Mouse (Mus musculus) gastrocnemius, postnatal 14 days (tissue): Measurements from ENCODE around the gene Pdk1. TPM values are rescaled to one million over a fixed set of nuclear protein-coding genes. Genes with fewer than 3 reads are reported as not detected.
A peak's percentile ranks its signal among the peaks of the same experiment; 100 is the strongest.
"Not testable (repeated sequence)": the region's sequence is repeated elsewhere in the genome, so short reads cannot be mapped to it uniquely, and the experiment has no call there.

ENCODE experiments used
- DNase-seq: peaks from one replicate; pipeline ENCODE4 v3.0.0; 2021; ENCODE audit warnings: mixed read lengths
- intact Hi-C: fragments of 180-260 bp; cut with DNase I; formaldehyde crosslinking; loops from one replicate; pipeline ENCODE4 v1.15.1; 2025; ENCODE audit warnings: low total_unique reads
- long read RNA-seq, 2 experiments: library from polyadenylated mRNA; stranded (forward); transcript quantifications; one replicate each; pipeline ENCODE4 v2.0.0; 2021
- total RNA-seq, 2 experiments: library from RNA; stranded (reverse); gene quantifications; 2 replicates each; pipeline ENCODE4 v1.2.3; 2021

The Pdk1 gene
- 10 to 100 TPM; 54.5 to 55.7 TPM for total RNA-seq
- long read RNA-seq, experiment 1, full-length matches to known transcripts = 13 of 22 reads
- long read RNA-seq, experiment 1, partial matches to known transcripts = 1 of 22 reads
- long read RNA-seq, experiment 1, other reads (novel, unspliced or antisense) = 8 of 22 reads
- long read RNA-seq, experiment 2, full-length matches to known transcripts = 37 of 50 reads
- long read RNA-seq, experiment 2, partial matches to known transcripts = 5 of 50 reads
- long read RNA-seq, experiment 2, other reads (novel, unspliced or antisense) = 8 of 50 reads

DNA sequence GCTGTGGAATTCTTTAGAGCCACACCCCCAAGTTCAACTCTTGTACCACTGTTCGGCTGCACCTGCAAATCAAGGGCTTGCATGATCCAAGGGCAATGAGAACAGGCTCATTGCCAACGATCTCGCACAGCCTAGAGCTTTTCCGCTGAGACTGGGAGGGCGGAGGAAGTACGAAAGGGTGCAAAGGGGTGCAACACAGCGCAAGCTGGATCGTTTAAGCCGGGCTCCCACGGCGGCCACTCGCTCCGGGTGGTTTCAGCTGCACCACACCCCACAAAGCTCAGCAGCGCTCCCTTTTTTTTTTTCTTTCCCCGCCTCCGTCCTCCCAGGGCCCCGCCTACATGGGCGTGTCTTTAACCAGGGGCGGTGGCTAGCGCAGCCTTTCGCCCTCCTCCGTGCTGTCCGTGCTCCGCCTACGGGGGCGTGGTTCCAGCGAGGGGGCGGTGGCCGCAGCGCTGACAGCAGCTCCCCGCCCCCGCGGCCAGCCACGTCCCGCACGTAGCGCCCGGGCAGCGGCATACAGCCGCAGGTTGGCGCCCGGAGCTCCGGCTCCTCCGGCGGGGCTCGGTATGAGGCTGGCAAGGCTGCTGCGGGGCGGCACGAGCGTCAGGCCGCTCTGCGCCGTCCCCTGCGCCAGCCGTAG, at the start of gene Pdk1:
Gene Pdk1 (plus strand): TSS at position 424 of the 643 bp plus-strand sequence.
- peak; percentile 100 for DNase-seq
- intact Hi-C loops = no loop called here

DNA sequence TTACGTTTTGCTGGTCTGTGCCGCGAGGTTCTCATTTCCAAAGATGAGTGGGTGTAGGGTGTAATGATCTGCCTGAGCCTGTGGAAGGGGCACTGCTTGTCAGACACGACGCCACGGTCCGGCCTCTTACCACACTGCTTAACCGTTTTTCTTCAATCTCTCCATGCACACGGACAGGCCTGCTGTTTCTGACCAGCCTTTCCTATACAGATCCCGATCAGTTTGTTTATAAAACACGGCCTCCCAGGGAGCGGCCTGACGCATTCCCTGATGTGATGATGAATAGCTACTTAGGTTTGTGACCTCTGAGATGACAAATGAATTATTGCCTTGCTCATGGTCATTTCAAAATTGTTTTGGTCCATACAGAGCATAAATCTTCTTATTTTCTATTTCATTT, 48.9 kb upstream of the Pdk1 start:
- intact Hi-C loops = no loop called here
- DNase-seq = no peak

DNA sequence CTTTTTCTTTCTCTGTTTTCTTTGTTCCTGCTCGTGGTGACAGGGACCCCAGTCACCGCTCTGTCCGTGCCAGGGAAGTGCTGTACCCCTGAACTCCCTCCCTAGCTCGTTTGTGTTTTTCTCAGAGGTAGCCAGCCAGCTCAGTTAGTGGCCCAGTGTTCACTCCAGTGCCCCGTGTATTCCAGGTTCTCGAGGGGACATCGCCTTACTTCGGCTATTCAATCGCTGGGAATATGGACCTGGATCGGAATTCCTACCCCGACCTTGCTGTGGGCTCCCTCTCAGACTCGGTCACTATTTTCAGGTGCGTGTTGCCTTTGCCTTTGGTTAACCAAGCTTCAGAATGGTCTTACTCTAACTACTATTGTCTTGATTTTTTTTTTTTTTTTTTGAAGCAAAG, 45.3 kb upstream of the Pdk1 start:
- DNase-seq = no peak

DNA sequence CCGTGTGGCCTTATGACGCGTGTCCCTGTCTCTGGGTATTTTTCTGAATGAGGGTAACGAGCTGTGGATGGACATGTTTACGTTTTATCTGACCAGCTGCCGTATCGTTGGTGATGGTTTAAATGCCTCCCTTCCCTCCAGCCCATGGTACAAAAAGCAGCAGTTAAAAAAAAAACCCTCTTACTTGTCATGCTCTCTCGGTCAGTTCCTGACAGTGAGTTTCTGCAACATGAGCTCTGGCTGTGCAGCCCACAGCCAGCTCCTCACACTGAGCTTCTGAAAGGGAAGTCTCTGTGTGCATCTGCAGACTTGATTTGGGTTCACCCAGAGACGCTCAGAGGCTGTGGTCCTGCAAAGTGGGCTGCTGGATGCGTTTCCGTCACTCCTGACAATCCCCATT, 44.1 kb upstream of the Pdk1 start:
- no peak for DNase-seq
- intact Hi-C loops = no loop called here

More for the DNA sequence above, 45.3 kb upstream of the Pdk1 start:
- intact Hi-C loops = no loop called here

DNA sequence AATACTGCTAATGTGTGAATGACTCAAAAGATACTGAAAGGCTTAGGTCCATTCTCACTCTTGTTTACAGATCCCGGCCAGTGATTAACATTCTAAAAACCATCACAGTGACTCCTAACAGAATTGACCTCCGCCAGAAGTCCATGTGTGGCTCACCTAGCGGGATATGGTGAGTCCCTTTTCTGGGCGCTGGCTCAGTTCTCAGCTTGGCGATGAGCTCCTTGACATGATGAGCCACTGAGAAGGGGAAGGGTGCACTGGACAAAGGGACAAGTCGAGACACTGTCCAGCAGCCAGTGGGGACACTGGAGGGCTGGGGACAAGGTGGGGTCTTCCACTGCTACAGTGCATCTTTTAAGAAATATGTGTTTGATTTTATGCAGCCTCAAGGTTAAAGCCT, 39.4 kb upstream of the Pdk1 start:
- intact Hi-C loops = no loop called here
- no peak for DNase-seq

DNA sequence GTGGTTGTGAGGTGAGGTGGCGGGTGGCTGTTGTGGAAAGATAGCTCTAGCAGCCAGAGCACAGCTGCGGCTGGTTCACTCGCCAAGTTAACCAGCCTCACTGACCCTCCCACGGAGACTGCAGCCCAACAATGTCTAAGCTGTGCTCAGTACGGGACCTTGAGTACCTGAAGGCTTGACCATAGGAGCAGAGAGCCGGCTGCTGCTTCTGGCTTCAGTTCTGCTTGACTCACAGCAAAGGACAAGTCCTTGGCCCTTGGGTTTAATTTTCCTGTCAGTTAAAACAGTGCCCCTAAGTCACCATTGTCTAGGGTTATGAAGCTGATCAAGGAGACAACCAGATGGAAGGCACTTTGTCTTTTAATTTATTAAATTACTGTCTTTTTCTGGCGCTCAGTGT, 38.7 kb upstream of the Pdk1 start:
- intact Hi-C loops = no loop called here
- DNase-seq = no peak

DNA sequence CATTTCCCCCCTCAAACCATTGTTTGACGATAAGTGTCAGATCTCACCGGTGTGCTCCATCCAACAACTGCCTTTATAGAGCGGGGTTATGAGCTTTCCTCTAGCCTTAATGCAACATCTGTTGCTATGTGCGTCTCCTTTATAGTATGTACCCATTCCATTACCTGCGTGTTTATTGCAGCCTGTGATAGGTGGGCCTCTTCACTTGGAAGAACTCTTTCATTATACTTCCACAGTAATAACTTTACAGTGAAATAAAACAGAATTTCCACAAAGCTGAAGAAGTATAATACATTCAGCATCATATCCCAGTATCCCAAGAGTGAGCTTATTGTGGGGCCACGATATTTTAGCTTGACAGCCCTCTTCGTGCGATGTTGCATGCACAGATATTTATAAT, 37.5 kb upstream of the Pdk1 start:
- no peak for DNase-seq
- intact Hi-C loops = no loop called here

DNA sequence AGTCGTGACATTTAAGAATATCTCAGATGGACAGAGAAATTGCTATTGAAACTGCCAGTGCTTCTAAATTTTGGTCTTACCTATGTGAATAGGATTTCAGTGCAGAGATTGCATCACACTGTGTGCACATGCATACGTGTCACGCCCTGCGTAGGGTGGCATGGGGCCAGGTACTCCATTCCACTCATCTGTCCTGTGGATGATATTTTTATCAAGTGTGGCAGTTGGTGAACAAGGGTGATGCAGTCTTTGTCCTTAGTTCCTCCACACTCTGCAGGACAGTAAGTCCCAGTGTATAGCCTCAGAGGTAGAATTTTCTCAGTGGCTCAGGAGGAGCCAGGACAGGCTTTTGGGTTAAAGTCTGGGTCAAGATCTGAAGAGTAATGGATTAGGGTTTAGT, 36.8 kb upstream of the Pdk1 start:
- DNase-seq = no peak
- intact Hi-C loops = no loop called here

DNA sequence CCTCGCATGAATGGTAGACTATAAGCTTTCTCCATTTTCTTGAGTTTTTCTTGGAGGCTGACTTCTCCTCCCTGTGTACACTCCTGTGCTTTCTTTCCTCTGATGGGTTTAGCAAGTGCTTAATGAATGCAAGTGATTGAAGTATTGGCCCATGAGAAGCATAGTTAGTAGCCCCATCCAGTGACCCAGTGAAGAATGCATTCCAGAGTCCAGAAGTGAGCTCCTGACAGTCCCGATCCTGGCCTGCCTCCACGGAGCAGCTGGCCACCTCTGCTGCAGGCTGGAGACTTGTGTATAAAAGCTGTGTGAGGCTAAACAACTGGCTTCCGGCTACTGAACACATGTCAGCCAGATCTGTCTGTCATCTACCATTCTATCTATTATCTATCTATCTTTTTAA, 35.8 kb upstream of the Pdk1 start:
- intact Hi-C loops = no loop called here
- DNase-seq = no peak

DNA sequence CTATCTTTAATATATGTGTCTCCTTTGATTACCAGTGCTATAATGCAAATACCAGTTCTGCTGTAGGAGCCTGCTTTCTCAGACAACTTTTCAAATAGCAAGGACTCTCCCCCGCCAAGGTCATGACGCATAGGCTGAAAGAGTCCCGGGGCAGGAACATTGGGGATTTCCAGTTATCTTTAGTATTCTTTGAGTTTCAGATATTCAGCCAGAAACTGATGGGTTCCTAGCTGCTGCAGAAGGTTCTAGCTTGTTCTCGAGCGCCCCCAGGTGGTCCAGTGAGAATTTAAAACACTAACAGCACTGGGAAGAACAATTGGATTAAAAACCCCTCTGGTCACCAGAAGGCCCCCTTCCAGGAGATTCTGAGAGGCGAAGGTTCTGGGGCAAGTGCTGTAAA, 35.2 kb upstream of the Pdk1 start:
- peak; percentile 63 for DNase-seq
- intact Hi-C loops = no loop called here

DNA sequence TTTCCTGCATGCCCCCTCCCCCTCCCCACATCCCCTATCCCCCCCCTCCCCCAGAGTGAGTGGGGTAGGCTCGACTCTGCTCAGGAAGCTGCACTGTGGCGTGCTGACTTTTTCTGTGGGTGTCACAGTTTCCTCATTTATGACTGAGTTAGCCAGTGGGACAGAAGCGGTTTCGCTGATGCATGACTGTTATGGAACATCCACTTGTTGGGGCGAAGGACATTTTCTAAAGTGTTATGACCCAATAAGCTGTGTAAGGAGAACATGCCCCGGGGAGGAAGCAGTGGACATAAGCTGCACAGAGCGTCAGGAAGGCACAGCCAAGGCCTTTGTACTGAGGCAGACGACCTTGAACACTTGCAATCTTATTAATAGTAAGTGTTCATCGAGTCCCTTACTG, 29.7 kb upstream of the Pdk1 start:
- DNase-seq = no peak
- intact Hi-C loops = no loop called here

DNA sequence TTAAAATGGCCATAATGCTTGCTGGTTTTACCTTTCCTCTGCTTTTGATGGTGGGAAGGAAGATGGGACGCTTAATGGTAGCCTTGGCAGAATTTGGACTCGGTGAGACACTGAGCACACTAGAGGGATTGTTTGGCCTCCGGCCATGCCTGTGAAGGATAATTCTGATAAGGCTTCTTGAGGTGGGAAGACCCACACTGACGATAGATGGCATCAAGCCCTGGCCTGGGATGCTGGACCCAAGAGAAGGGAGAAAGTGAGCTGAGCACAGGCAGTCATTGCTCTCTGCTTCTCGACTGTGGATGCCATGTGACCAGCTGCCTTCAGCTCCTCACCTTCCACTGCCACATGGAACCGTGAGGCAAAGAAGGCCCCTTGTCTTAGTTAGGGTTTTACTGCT, 28.1 kb upstream of the Pdk1 start:
- intact Hi-C loops = no loop called here

DNA sequence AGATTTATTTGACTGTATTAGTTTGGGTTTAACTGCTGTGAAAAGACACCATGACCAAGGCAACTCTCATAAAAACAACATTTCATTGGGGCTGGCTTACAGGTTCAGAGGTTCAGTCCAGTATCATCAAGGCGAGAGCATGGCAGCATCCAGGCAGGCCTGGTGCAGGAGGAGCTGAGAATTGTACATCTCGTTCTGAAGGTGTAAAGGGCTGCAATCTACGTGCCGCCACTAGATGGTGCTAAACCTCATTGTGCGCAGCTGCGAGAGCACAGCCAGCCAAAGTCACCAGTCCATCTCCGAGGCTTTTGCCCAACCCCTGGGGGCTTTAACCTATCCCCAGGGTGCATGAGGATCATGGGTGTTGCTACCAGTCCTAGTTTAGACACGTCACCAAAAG, 20.9 kb upstream of the Pdk1 start:
- intact Hi-C loops = not testable (repeated sequence)
- DNase-seq = peak; percentile 22

More for the DNA sequence above, 28.1 kb upstream of the Pdk1 start:
- no peak for DNase-seq

DNA sequence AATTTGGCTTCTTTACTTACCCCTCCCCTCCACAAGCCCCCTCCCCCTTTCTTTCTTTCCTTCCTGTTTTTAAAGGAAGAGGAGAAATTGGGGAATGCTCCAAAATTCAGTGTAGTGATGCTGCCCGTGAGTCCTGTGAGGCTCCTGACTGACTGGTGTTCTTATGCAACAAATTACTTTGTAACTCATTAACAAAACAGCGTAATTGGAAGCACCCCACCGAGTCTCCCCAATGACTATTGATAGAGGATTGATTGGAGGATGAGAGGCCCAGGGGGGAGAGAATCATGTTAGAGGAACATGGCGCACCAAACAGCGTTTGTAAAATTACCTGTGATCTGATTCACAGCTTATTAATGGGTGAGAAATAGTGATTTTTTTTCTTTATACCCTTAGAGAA, 17.9 kb upstream of the Pdk1 start:
- intact Hi-C loops = no loop called here
- no peak for DNase-seq

DNA sequence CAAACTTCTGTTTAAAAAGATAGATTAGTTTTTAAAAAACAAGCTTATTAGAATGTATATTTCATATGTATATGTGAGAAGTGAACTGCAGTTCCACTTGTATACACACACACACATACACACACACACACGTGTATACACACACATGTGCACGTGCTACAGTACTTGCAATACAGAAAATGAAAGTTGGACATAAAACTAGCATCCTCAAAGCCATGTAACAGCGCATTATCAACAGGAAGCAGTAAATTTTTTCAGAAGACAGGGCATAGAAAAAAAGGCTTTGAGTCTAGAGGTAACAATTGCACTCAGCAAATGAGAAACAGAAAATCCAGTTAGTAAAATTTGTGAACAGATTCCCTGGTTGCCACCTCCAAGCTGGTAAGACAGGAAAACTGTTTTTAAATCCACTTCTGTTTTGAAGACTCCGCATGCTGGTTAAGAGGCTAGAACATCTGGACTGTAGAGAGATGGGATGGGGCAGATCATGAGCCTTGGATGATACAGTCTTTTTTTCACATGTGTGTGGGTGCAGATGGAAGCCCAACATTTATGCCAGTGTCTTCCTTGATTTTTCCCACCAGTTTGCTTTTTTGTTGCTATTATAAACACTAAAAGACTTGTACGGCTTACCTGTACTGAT, 9.4 kb upstream of the Pdk1 start:
- no peak for DNase-seq
- intact Hi-C loops = no loop called here

DNA sequence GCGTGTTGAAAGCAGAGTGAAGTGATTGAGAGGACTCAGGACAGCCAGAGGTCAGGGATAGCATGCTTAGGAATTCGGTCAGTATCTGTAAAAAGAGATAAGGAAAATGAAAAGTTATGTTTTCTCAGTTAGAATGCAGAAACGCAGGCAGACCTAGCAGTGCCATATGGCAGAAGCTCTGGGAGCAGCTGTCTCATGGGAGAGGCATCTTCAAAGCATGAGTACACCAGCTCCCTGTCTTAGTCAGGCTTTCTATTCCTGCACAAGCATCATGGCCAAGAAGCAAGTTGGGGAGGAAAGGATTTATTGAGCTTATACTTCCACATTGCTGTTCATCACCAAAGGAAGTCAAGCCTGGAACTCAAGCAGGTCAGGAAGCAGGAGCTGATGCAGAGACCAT, 8.0 kb upstream of the Pdk1 start:
- intact Hi-C loops = no loop called here
- DNase-seq = no peak

DNA sequence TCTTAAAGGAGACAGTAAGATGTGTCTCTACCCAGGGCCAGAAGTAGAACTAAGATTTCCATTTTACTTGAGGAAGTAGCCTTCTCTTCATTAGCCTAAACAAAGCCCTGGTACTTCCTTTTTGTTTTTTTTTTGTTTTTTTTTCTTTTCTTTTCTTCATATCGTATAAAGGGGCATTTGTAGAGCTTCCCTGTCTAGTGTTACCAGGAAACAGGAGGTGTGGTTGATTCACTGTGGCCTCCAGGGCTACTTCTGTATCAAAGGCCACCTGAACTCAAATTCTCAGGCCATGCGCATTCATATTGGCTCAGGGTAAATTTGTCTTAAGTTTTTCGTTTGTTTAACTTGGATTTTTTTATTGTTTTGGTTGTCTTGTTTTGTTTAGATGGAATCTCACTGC, 7.1 kb upstream of the Pdk1 start:
- intact Hi-C loops = no loop called here
- no peak for DNase-seq

DNA sequence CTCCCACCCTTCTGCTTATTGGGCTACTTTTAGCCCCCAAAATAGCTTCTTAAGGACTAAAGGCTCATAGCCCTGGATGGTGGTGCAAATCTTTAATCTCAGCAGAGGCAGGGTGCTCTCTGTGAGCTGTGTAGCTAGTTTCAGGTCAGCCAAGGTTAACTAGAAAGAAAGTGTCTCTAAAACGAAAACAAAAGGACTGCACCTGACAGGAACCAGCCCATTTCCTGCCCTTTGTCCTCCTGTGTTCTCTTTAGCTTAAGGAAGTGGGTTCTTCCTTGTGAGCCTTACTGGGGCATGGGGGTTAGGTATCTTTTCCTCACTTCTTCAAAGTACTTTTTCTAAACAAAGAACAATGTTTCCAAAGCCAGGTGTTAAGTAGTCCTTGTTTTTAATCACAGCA, 6.5 kb upstream of the Pdk1 start:
- intact Hi-C loops = no loop called here
- no peak for DNase-seq

DNA sequence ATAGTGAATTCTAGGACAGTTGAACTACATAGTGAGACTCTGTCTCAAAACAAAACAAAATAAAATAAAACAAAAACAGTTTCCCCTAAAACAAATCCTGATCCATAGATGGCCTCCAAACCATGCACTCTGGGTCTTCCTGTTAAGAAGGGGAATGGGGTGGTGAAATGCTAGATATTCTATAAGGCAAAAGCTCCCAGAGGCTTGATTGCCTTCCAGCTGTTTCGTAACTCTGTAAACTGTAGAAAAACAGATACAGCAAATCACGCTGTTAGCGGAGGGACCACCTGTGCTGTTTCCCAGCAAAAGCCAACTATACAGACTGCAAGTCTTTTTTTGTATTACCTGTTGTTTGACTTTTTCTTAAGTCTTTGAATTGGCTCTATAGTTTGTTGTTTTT, 6.0 kb upstream of the Pdk1 start:
- intact Hi-C loops = no loop called here
- no peak for DNase-seq

DNA sequence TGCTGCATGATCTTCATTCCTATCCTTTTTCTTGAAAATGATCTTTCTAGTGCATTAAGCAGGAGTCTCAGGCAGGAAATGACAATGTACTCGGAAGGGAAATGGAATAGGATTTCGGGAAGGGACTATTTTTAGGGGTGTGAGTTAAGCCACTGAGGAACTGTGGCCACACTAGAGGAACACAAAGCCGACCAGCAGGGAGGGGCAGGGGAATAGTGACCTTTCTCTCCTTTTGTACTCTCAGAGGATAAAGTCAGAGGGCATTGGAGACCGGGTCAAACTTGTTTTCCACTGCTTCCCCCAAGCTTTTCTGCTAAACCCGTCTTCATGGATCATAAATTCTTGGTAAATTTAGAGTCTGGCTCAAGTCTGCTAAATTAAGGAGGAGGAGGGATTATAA, 5.5 kb upstream of the Pdk1 start:
- no peak for DNase-seq
- intact Hi-C loops = no loop called here

DNA sequence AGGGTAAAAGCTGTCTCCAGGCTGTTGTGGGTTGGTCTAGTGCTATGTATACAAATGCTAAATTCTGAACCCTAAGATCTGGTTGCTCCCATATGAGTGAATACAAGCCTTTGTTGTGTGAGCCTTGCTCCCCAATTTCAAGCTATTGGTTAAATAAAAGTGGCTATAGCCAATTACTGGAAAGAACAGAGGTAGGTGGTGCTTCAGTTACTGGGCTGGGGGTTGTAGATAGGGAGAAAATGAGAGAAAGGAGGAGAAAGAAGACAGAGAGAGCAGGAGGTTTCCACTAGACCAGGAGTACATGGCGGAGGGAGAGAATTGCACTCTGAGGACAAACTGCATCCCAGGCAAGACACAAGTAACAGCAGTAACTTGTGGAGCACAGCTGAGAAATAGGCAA, 4.8 kb upstream of the Pdk1 start:
- DNase-seq = no peak
- intact Hi-C loops = no loop called here
